Mouse (Mus musculus): ENCODE measurements around the gene Glycam1.

DNA sequence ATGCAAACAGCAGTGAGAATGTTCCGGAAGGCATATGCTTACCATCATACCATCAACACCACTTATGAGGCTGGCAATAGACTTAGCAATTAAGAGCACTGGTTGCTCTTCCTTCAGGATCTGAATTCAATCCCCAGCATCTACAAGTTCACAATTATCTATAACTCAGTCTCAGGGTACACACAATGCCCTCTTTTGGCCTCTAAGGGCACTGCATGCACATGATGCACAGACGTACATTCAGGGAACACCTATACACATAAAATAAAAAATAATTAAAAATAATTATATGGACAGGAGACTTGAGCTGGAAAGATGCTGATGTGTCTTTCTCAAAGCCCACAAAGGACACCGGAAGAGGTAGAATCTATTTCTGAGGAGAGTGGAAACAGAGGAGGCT lies 16.9 kb downstream of the Glycam1 start:
- no peak for TF ChIP-seq POLR2A (IDR thresholded peaks at IDR 0.05; ENCODE audit: low read depth, low read length)
- TF ChIP-seq CTCF (conservative IDR thresholded peaks at IDR 0.05; ENCODE audit: insufficient read depth, insufficient read length, low read depth, low read length) = no peak
